Mouse (Mus musculus): Measurements from ENCODE around the gene Gm9508. TPM values are rescaled to one million over a fixed set of nuclear protein-coding genes. Genes with fewer than 3 reads are reported as not detected.

Gene Gm9508
- polyA plus RNA-seq, 1 experiment from 2014 or later = not detected

GRCm38 (mm10) chr10:77684181-77684580 lies 12.9 kb downstream of the Gm9508 start:
- no peak overlapping the region for H3K27ac ChIP-seq (ENCODE audit: low read depth, low read length)
- no peak overlapping the region for H3K9ac ChIP-seq (ENCODE audit: low read depth, low read length)
- no peak for ATAC-seq (replicated peaks; ENCODE audit: insufficient number of reproducible peaks, low FRiP score, low TSS enrichment)
- H3K4me1 ChIP-seq (ENCODE audit: control insufficient read depth, insufficient read depth, low read length) = no peaks in the 10 kb centered on the region; the same call in 1 of the 2 replicates
- no peaks in the 10 kb centered on the region for H3K36me3 ChIP-seq (ENCODE audit: control insufficient read depth, insufficient read depth, low read length)
- peaks cover 58% of the 10 kb centered on the region for H3K27me3 ChIP-seq (ENCODE audit: control insufficient read depth, insufficient read depth, low read length)
- 35% methylated on average over 8 of the region's 8 CpGs for WGBS (ENCODE audit: insufficient replicate concordance)
- no peaks in the 10 kb centered on the region for H3K9me3 ChIP-seq (replicated peaks; ENCODE audit: control insufficient read depth, low read length)
- no peak overlapping the region for H3K4me2 ChIP-seq
- H3K4me3 ChIP-seq (ENCODE audit: low read depth, low read length) = no peak overlapping the region

GRCm38 (mm10) chr10:77682994-77683393 lies 14.0 kb downstream of the Gm9508 start:
- no peaks in the 10 kb centered on the region for H3K9me3 ChIP-seq (replicated peaks; ENCODE audit: control insufficient read depth, low read length)
- H3K4me3 ChIP-seq (ENCODE audit: low read depth, low read length) = no peak overlapping the region
- ATAC-seq (replicated peaks; ENCODE audit: insufficient number of reproducible peaks, low FRiP score, low TSS enrichment) = no peak
- no peak overlapping the region for H3K27ac ChIP-seq (ENCODE audit: low read depth, low read length)
- peaks cover 56% of the 10 kb centered on the region for H3K27me3 ChIP-seq (ENCODE audit: control insufficient read depth, insufficient read depth, low read length)
- H3K4me2 ChIP-seq = no peak overlapping the region
- H3K9ac ChIP-seq (ENCODE audit: low read depth, low read length) = no peak overlapping the region
- H3K36me3 ChIP-seq (ENCODE audit: control insufficient read depth, insufficient read depth, low read length) = no peaks in the 10 kb centered on the region
- 72% methylated on average over 7 of the region's 7 CpGs for WGBS (ENCODE audit: insufficient replicate concordance)
- H3K4me1 ChIP-seq (ENCODE audit: control insufficient read depth, insufficient read depth, low read length) = no peaks in the 10 kb centered on the region; the same call in none of the 2 replicates

GRCm38 (mm10) chr10:77677562-77677961 lies 19.5 kb downstream of the Gm9508 start:
- no peak overlapping the region for H3K27ac ChIP-seq (ENCODE audit: low read depth, low read length)
- H3K9ac ChIP-seq (ENCODE audit: low read depth, low read length) = no peak overlapping the region
- peaks cover 45% of the 10 kb centered on the region for H3K27me3 ChIP-seq (ENCODE audit: control insufficient read depth, insufficient read depth, low read length)

GRCm38 (mm10) chr10:77673765-77674164 lies 23.3 kb downstream of the Gm9508 start:
- Histone ChIP-seq H3K4me2 (no peak overlapping the region), H3K9ac (ENCODE audit: low read depth, low read length) (no peak overlapping the region), H3K4me3 (ENCODE audit: low read depth, low read length) (no peak overlapping the region), H3K27ac (ENCODE audit: low read depth, low read length) (no peak overlapping the region), H3K4me1 (ENCODE audit: control insufficient read depth, insufficient read depth, low read length) (peaks cover 5% of the 10 kb centered on the region), H3K9me3 (replicated peaks; ENCODE audit: control insufficient read depth, low read length) (no peaks in the 10 kb centered on the region), H3K27me3 (ENCODE audit: control insufficient read depth, insufficient read depth, low read length) (peaks cover 40% of the 10 kb centered on the region), H3K36me3 (ENCODE audit: control insufficient read depth, insufficient read depth, low read length) (no peaks in the 10 kb centered on the region)
- ATAC-seq (replicated peaks; ENCODE audit: insufficient number of reproducible peaks, low FRiP score, low TSS enrichment) = no peak
- 52% methylated on average over 13 of the region's 13 CpGs for WGBS (ENCODE audit: insufficient replicate concordance)

More at GRCm38 (mm10) chr10:77677562-77677961, 19.5 kb downstream of the Gm9508 start:
- peak overlapping the region; percentile 66 for H3K4me2 ChIP-seq
- ATAC-seq (replicated peaks; ENCODE audit: insufficient number of reproducible peaks, low FRiP score, low TSS enrichment) = no peak
- peaks cover 5% of the 10 kb centered on the region for H3K4me1 ChIP-seq (ENCODE audit: control insufficient read depth, insufficient read depth, low read length)
- peak overlapping the region; percentile 33 for H3K4me3 ChIP-seq (ENCODE audit: low read depth, low read length)
- no peaks in the 10 kb centered on the region for H3K36me3 ChIP-seq (ENCODE audit: control insufficient read depth, insufficient read depth, low read length)
- H3K9me3 ChIP-seq (replicated peaks; ENCODE audit: control insufficient read depth, low read length) = no peaks in the 10 kb centered on the region
- WGBS (ENCODE audit: insufficient replicate concordance) = under 1% methylated on average over 35 of the region's 35 CpGs

- WGBS (ENCODE audit: insufficient replicate concordance) = 15% methylated on average over 4 of the region's 4 CpGs
- no peak overlapping the region for H3K4me2 ChIP-seq
Measured at GRCm38 (mm10) chr10:77671519-77671918, 25.5 kb downstream of the Gm9508 start.

GRCm38 (mm10) chr10:77670710-77671109 lies 26.3 kb downstream of the Gm9508 start:
- H3K27me3 ChIP-seq (ENCODE audit: control insufficient read depth, insufficient read depth, low read length) = peaks cover 11% of the 10 kb centered on the region
- 83% methylated on average over 4 of the region's 4 CpGs for WGBS (ENCODE audit: insufficient replicate concordance)
- H3K27ac ChIP-seq (ENCODE audit: low read depth, low read length) = peak overlapping the region; percentile 73
- H3K9ac ChIP-seq (ENCODE audit: low read depth, low read length) = no peak overlapping the region
- no peak for ATAC-seq (replicated peaks; ENCODE audit: insufficient number of reproducible peaks, low FRiP score, low TSS enrichment)
- no peaks in the 10 kb centered on the region; the same call in 1 of the 2 replicates for H3K4me1 ChIP-seq (ENCODE audit: control insufficient read depth, insufficient read depth, low read length)
- H3K4me2 ChIP-seq = no peak overlapping the region
- no peak overlapping the region for H3K4me3 ChIP-seq (ENCODE audit: low read depth, low read length)
- no peaks in the 10 kb centered on the region for H3K36me3 ChIP-seq (ENCODE audit: control insufficient read depth, insufficient read depth, low read length)
- H3K9me3 ChIP-seq (replicated peaks; ENCODE audit: control insufficient read depth, low read length) = no peaks in the 10 kb centered on the region

More at GRCm38 (mm10) chr10:77671519-77671918, 25.5 kb downstream of the Gm9508 start:
- H3K27me3 ChIP-seq (ENCODE audit: control insufficient read depth, insufficient read depth, low read length) = peaks cover 19% of the 10 kb centered on the region
- no peak overlapping the region for H3K9ac ChIP-seq (ENCODE audit: low read depth, low read length)
- H3K4me3 ChIP-seq (ENCODE audit: low read depth, low read length) = no peak overlapping the region
- H3K9me3 ChIP-seq (replicated peaks; ENCODE audit: control insufficient read depth, low read length) = no peaks in the 10 kb centered on the region
- peak overlapping the region; percentile 73 for H3K27ac ChIP-seq (ENCODE audit: low read depth, low read length)
- peak; percentile 82 for ATAC-seq (replicated peaks; ENCODE audit: insufficient number of reproducible peaks, low FRiP score, low TSS enrichment)
- H3K4me1 ChIP-seq (ENCODE audit: control insufficient read depth, insufficient read depth, low read length) = no peaks in the 10 kb centered on the region; the same call in 1 of the 2 replicates
- H3K36me3 ChIP-seq (ENCODE audit: control insufficient read depth, insufficient read depth, low read length) = no peaks in the 10 kb centered on the region

- Histone ChIP-seq H3K27ac (ENCODE audit: low read depth, low read length) (no peak overlapping the region), H3K4me1 (ENCODE audit: control insufficient read depth, insufficient read depth, low read length) (no peaks in the 10 kb centered on the region; the same call in 1 of the 2 replicates), H3K9ac (ENCODE audit: low read depth, low read length) (no peak overlapping the region), H3K9me3 (replicated peaks; ENCODE audit: control insufficient read depth, low read length) (no peaks in the 10 kb centered on the region), H3K36me3 (ENCODE audit: control insufficient read depth, insufficient read depth, low read length) (no peaks in the 10 kb centered on the region), H3K4me2 (no peak overlapping the region), H3K27me3 (ENCODE audit: control insufficient read depth, insufficient read depth, low read length) (peaks cover 16% of the 10 kb centered on the region), H3K4me3 (ENCODE audit: low read depth, low read length) (no peak overlapping the region)
- ATAC-seq (replicated peaks; ENCODE audit: insufficient number of reproducible peaks, low FRiP score, low TSS enrichment) = no peak
- 72% methylated on average over 4 of the region's 4 CpGs for WGBS (ENCODE audit: insufficient replicate concordance)
Measured at GRCm38 (mm10) chr10:77667402-77667801, 29.6 kb downstream of the Gm9508 start.

GRCm38 (mm10) chr10:77666342-77666741 lies 30.7 kb downstream of the Gm9508 start:
- Histone ChIP-seq H3K4me1 (ENCODE audit: control insufficient read depth, insufficient read depth, low read length) (no peaks in the 10 kb centered on the region; the same call in 1 of the 2 replicates), H3K9ac (ENCODE audit: low read depth, low read length) (no peak overlapping the region), H3K9me3 (replicated peaks; ENCODE audit: control insufficient read depth, low read length) (no peaks in the 10 kb centered on the region), H3K27ac (ENCODE audit: low read depth, low read length) (no peak overlapping the region), H3K4me3 (ENCODE audit: low read depth, low read length) (no peak overlapping the region), H3K4me2 (no peak overlapping the region), H3K27me3 (ENCODE audit: control insufficient read depth, insufficient read depth, low read length) (peaks cover 16% of the 10 kb centered on the region), H3K36me3 (ENCODE audit: control insufficient read depth, insufficient read depth, low read length) (no peaks in the 10 kb centered on the region)
- ATAC-seq (replicated peaks; ENCODE audit: insufficient number of reproducible peaks, low FRiP score, low TSS enrichment) = no peak
- WGBS (ENCODE audit: insufficient replicate concordance) = 82% methylated on average over 8 of the region's 8 CpGs

GRCm38 (mm10) chr10:77663949-77664665 lies 32.9 kb downstream of the Gm9508 start:
- Histone ChIP-seq H3K9me3 (replicated peaks; ENCODE audit: control insufficient read depth, low read length) (no peaks in the 10 kb centered on the region), H3K27ac (ENCODE audit: low read depth, low read length) (no peak overlapping the region), H3K4me3 (ENCODE audit: low read depth, low read length) (no peak overlapping the region), H3K36me3 (ENCODE audit: control insufficient read depth, insufficient read depth, low read length) (no peaks in the 10 kb centered on the region), H3K4me1 (ENCODE audit: control insufficient read depth, insufficient read depth, low read length) (no peaks in the 10 kb centered on the region), H3K9ac (ENCODE audit: low read depth, low read length) (no peak overlapping the region), H3K27me3 (ENCODE audit: control insufficient read depth, insufficient read depth, low read length) (peaks cover 16% of the 10 kb centered on the region), H3K4me2 (peak overlapping the region; percentile 50)
- 31% methylated on average over 43 of the region's 43 CpGs for WGBS (ENCODE audit: insufficient replicate concordance)
- ATAC-seq (replicated peaks; ENCODE audit: insufficient number of reproducible peaks, low FRiP score, low TSS enrichment) = no peak
